Mouse (Mus musculus) hindbrain, embryonic 15.5 days (tissue): ENCODE results near the gene Tubb3. TPM values are rescaled to one million over a fixed set of nuclear protein-coding genes. Genes with fewer than 3 reads are reported as not detected.
"Not testable (repeated sequence)": the region's sequence is repeated elsewhere in the genome, so short reads cannot be mapped to it uniquely, and the experiment has no call there.

Experiments used
- ATAC-seq: fragments of 200-750 bp; cut with Nextera tagmentation; 2 replicates; pipeline ENCODE4 v1.8.0; 2017; ENCODE audit warnings: low read depth, moderate number of reproducible peaks, moderate TSS enrichment; ENCODE audit not compliant: low FRiP score
- H3K27ac ChIP-seq: fragments of 300-500 bp; sonication (generic); replicated peaks from 2 replicates; pipeline ENCODE4 v1.5.1; 2015; ENCODE audit warnings: mild to moderate bottlenecking, inconsistent platforms
- H3K27me3 ChIP-seq: fragments of 300-500 bp; sonication (generic); 2 replicates; pipeline ENCODE4 v1.6.1; 2015; ENCODE audit warnings: control low read depth, inconsistent platforms
- H3K36me3 ChIP-seq: fragments of 300-500 bp; sonication (generic); 2 replicates; pipeline ENCODE4 v1.6.1; 2015; ENCODE audit warnings: control low read depth, inconsistent platforms
- H3K4me1 ChIP-seq: fragments of 300-500 bp; sonication (generic); replicated peaks from 2 replicates; pipeline ENCODE4 v1.6.1; 2015; ENCODE audit warnings: control low read depth, inconsistent platforms
- H3K4me2 ChIP-seq: fragments of 300-500 bp; sonication (generic); 2 replicates; pipeline ENCODE4 v1.6.1; 2015; ENCODE audit warnings: moderate library complexity, mild to moderate bottlenecking, inconsistent platforms
- H3K4me3 ChIP-seq: fragments of 300-500 bp; sonication (generic); 2 replicates; pipeline ENCODE4 v1.5.1; 2015; ENCODE audit warnings: mild to moderate bottlenecking, inconsistent platforms
- H3K9ac ChIP-seq: fragments of 300-500 bp; sonication (generic); 2 replicates; pipeline ENCODE4 v1.6.1; 2015; ENCODE audit warnings: inconsistent platforms
- H3K9me3 ChIP-seq: fragments of 300-500 bp; sonication (generic); 2 replicates; pipeline ENCODE4 v1.6.1; 2016; ENCODE audit warnings: control low read depth, inconsistent platforms
- WGBS: fragments of 180-500 bp; shearing (Covaris S2); methylation state at CpG from one replicate; pipeline ENCODE4 v1.1.7; 2015; 5-methylcytosine and 5-hydroxymethylcytosine counted together
- polyA plus RNA-seq: library from polyadenylated mRNA; unstranded; fragments of >200 nt; fragmentation: Nextera tagmentation; extraction: Ambion mirVana; gene quantifications from 2 replicates; pipeline ENCODE4 v1.2.1, GENCODE M21; 2015

Tubb3 gene
- polyA plus RNA-seq, 1 experiment from 2014 or later = 1,788 TPM

GRCm38 (mm10) chr8:123426511-123427509, 15.6 kb downstream of the Tubb3 start:
- Histone ChIP-seq H3K4me1 (peaks cover 8% of the 10 kb centered on the region; the same call in 1 of the 2 replicates), H3K27me3 (no peaks in the 10 kb centered on the region), H3K4me3 (no peak overlapping the region), H3K4me2 (no peak overlapping the region), H3K9me3 (peaks cover 15% of the 10 kb centered on the region; the same call in 1 of the 2 replicates), H3K27ac (no peak overlapping the region), H3K36me3 (peaks cover 13% of the 10 kb centered on the region), H3K9ac (no peak overlapping the region)
- WGBS = 96% methylated on average over 27 of the region's 27 CpGs
- no peak for ATAC-seq

DNA sequence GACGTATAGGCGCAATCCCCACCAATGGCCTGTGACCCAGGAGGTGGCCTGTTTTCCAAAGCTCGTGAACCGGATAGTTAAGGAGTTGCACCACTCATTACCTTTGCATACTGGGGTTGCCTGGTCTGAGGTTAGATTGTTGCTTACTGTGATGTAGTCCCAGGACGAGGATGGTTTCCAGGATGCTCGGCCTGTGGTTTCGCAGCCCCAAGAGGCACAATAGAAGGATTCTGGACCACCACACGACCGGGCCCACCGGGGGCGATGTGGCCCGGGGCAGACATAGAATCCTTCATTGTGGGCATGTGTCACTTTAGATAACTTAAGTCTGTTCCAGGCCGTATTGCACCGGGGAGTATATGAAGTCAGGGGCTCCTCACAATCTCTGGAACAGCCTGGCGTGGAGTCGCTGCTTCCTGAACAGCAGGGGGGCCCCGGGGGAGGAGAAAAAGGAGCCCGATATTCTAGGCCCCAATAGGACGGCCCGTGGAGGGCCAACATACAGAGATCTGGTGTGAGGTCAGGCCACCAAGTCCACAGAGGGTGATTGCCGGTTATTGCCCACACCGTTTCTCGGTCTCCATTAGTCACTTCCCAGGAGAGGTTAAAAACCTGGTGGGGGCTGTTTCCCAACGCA, 16.5 kb downstream of the Tubb3 start:
- Histone ChIP-seq H3K9ac (no peak overlapping the region), H3K27ac (no peak overlapping the region), H3K36me3 (peaks cover 6% of the 10 kb centered on the region), H3K9me3 (peaks cover 18% of the 10 kb centered on the region; the same call in 1 of the 2 replicates), H3K4me3 (no peak overlapping the region), H3K27me3 (no peaks in the 10 kb centered on the region), H3K4me1 (peaks cover under 1% of the 10 kb centered on the region; the same call in 1 of the 2 replicates), H3K4me2 (no peak overlapping the region)
- no peak for ATAC-seq
- 97% methylated on average over 24 of the region's 24 CpGs for WGBS

DNA sequence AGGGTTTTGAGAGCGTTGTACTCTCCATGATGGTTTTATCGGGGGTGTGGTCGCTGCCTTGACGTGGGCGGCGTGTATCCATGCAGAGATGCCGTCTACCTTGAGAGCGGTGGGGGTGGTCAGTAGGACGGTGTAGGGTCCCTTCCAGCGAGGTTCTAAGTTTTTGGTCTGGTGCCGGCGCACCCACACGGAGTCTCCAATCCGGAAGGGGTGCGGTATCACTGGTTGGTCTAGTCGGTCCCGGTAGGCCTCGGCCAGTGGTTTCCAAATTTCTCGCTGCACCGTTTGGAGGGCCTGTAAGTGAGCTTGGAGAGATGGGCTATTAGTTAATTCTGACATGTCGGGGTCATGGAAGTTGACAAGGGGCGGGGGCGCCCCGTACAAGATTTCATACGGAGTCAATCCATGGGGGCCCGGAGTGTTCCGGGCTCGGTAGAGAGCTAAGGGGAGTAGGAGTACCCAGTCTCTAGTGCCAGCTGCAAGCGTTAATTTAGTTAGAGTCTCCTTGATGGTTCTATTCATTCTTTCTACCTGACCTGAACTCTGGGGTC, 17.2 kb downstream of the Tubb3 start:
- Histone ChIP-seq H3K27me3 (no peaks in the 10 kb centered on the region), H3K9me3 (peaks cover 18% of the 10 kb centered on the region; the same call in 1 of the 2 replicates), H3K27ac (no peak overlapping the region), H3K4me2 (no peak overlapping the region), H3K4me1 (no peaks in the 10 kb centered on the region), H3K4me3 (no peak overlapping the region), H3K9ac (no peak overlapping the region), H3K36me3 (peaks cover 2% of the 10 kb centered on the region; the same call in 1 of the 2 replicates)
- WGBS = 98% methylated on average over 29 of the region's 29 CpGs
- ATAC-seq = no peak

DNA sequence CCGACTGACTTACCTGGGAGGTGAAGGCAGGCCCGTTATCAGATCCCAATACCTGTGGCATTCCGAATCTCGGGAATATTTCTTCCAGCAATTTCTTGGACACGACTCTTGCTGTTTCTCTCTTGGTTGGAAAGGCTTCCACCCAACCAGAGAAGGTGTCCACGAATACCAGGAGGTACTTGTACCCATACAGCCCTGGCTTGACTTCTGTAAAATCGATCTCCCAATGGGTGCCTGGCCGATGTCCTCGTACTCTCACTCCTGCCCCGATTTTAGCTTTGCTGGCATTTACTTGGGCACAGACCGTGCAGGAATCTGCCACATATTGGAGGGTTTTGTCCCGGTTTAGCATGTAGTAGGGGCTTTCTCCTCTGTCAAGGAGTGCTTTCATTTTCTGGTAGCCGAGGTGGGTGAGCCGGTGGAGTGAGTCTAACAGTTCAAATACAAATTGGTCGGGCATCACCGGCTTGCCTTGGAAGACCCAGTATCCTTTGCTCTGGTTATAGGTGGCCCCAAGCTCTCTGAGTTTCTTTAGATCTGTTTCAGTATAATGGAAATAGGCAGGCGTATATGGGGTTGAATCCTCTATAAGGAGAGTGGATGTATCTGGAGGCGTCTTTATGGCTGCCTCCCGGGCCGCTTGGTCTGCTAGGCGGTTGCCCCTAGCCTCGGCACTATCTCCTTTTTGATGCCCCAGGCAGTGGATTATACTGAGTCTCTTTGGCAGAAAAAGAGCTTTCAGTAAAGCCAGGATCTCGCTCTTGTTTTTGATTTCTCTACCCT, 17.9 kb downstream of the Tubb3 start:
- no peak overlapping the region for H3K9ac ChIP-seq
- H3K4me1 ChIP-seq = no peaks in the 10 kb centered on the region
- H3K27ac ChIP-seq = no peak overlapping the region
- H3K9me3 ChIP-seq = peaks cover 18% of the 10 kb centered on the region; the same call in 1 of the 2 replicates
- no peaks in the 10 kb centered on the region for H3K36me3 ChIP-seq
- no peak for ATAC-seq
- 96% methylated on average over 23 of the region's 23 CpGs for WGBS
- H3K4me3 ChIP-seq = no peak overlapping the region
- H3K27me3 ChIP-seq = no peaks in the 10 kb centered on the region
- H3K4me2 ChIP-seq = no peak overlapping the region

GRCm38 (mm10) chr8:123429722-123430013, 18.4 kb downstream of the Tubb3 start:
- H3K4me1 ChIP-seq, H3K27ac ChIP-seq, H3K4me2 ChIP-seq, H3K4me3 ChIP-seq, H3K9ac ChIP-seq, H3K36me3 ChIP-seq, H3K27me3 ChIP-seq, ATAC-seq: not testable (repeated sequence)
- 97% methylated on average over 15 of the region's 15 CpGs for WGBS
- peaks cover 18% of the 10 kb centered on the region; the same call in 1 of the 2 replicates for H3K9me3 ChIP-seq

- H3K9me3 ChIP-seq = peaks cover 18% of the 10 kb centered on the region; the same call in 1 of the 2 replicates
- WGBS = 91% methylated on average over 8 of the region's 8 CpGs
Observed at GRCm38 (mm10) chr8:123430936-123431335, 19.7 kb downstream of the Tubb3 start.

GRCm38 (mm10) chr8:123431616-123432365, 20.6 kb downstream of the Tubb3 start:
- 97% methylated on average over 25 of the region's 25 CpGs for WGBS
- H3K27me3 ChIP-seq = no peaks in the 10 kb centered on the region
- H3K4me1 ChIP-seq = no peaks in the 10 kb centered on the region
- no peak overlapping the region for H3K4me3 ChIP-seq
- H3K9ac ChIP-seq = no peak overlapping the region
- no peak overlapping the region for H3K4me2 ChIP-seq
- H3K27ac ChIP-seq = no peak overlapping the region
- H3K36me3 ChIP-seq = no peaks in the 10 kb centered on the region
- ATAC-seq = no peak
- peaks cover 13% of the 10 kb centered on the region; the same call in 1 of the 2 replicates for H3K9me3 ChIP-seq

More at GRCm38 (mm10) chr8:123430936-123431335, 19.7 kb downstream of the Tubb3 start:
- ATAC-seq, H3K36me3 ChIP-seq, H3K4me1 ChIP-seq, H3K4me3 ChIP-seq, H3K4me2 ChIP-seq, H3K27ac ChIP-seq, H3K9ac ChIP-seq, H3K27me3 ChIP-seq: not testable (repeated sequence)

GRCm38 (mm10) chr8:123432381-123432780, 21.2 kb downstream of the Tubb3 start:
- Histone ChIP-seq H3K4me2 (no peak overlapping the region), H3K9me3 (peaks cover 13% of the 10 kb centered on the region; the same call in 1 of the 2 replicates), H3K4me1 (no peaks in the 10 kb centered on the region), H3K27me3 (no peaks in the 10 kb centered on the region), H3K9ac (no peak overlapping the region), H3K36me3 (no peaks in the 10 kb centered on the region), H3K4me3 (no peak overlapping the region), H3K27ac (no peak overlapping the region)
- ATAC-seq = no peak
- WGBS = 98% methylated on average over 16 of the region's 16 CpGs

GRCm38 (mm10) chr8:123433241-123433974, 22.2 kb downstream of the Tubb3 start:
- H3K4me1 ChIP-seq, H3K36me3 ChIP-seq, H3K27ac ChIP-seq, H3K4me2 ChIP-seq, H3K9ac ChIP-seq, H3K27me3 ChIP-seq, H3K9me3 ChIP-seq, H3K4me3 ChIP-seq, ATAC-seq: not testable (repeated sequence)
- WGBS = 96% methylated on average over 47 of the region's 47 CpGs

DNA sequence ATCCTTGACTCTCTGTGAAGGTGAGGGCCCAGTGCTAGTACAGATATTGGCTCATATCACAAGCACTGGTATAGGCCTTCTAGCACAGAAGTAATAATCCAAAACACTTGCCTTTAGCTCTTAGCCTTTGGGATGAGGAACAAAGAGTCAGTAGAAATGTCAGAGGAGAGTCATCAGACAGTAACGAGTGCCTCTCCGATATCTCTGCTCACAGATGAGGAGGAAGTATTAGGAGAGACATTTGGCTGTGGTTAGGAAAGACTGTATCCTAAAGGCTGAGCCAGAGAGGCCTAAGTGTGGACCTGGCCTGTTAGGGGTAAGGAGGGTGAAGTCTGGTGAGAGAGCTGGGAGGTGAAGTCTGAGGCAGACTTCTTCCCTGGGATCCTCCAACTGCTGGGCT, 30.6 kb downstream of the Tubb3 start:
- no peak for ATAC-seq
- H3K4me1 ChIP-seq = peaks cover 18% of the 10 kb centered on the region
- H3K4me2 ChIP-seq = no peak overlapping the region
- no peaks in the 10 kb centered on the region for H3K27me3 ChIP-seq
- H3K27ac ChIP-seq = no peak overlapping the region
- no peak overlapping the region for H3K9ac ChIP-seq
- WGBS = 88% methylated on average over 2 of the region's 2 CpGs
- no peaks in the 10 kb centered on the region for H3K36me3 ChIP-seq
- H3K4me3 ChIP-seq = no peak overlapping the region
- H3K9me3 ChIP-seq = no peaks in the 10 kb centered on the region
